Mouse (Mus musculus) brown adipose tissue, adult 24 weeks (tissue): ENCODE data around the gene Spsb4. TPM values are rescaled to one million over a fixed set of nuclear protein-coding genes. Genes with fewer than 3 reads are reported as not detected.

Source experiments
- H3K27ac ChIP-seq: fragments of 200-500 bp; replicated peaks from 2 replicates; pipeline ENCODE4 v1.5.1; 2012; ENCODE audit warnings: low read depth, mild to moderate bottlenecking, low read length
- H3K4me1 ChIP-seq: fragments of 200-500 bp; 2 replicates; pipeline ENCODE4 v1.6.1; 2012; ENCODE audit warnings: low read length, mixed read lengths; ENCODE audit not compliant: control insufficient read depth, insufficient read depth, insufficient read length
- H3K4me3 ChIP-seq: fragments of 200-500 bp; 2 replicates; pipeline ENCODE4 v1.5.1; 2012; ENCODE audit warnings: low read depth, mild to moderate bottlenecking, low read length, moderate library complexity; ENCODE audit not compliant: insufficient read depth
- polyA plus RNA-seq: library from polyadenylated mRNA; stranded (reverse); fragments of >200 nt; gene quantifications from 2 replicates; pipeline ENCODE4 v1.2.4, GENCODE M21; 2012; ENCODE audit not compliant: missing spikeins, insufficient read depth, insufficient read length

Spsb4 gene
- polyA plus RNA-seq, 1 experiment: not detected

GRCm38 (mm10) chr9:96978147-96978782 is 40.4 kb downstream of the Spsb4 start:
- Histone ChIP-seq H3K4me3 (no peak overlapping the region), H3K27ac (no peak overlapping the region), H3K4me1 (no peaks in the 10 kb centered on the region)

GRCm38 (mm10) chr9:96977287-96978145 is 41.1 kb downstream of the Spsb4 start:
- Histone ChIP-seq H3K27ac (no peak overlapping the region), H3K4me1 (no peaks in the 10 kb centered on the region), H3K4me3 (no peak overlapping the region)

GRCm38 (mm10) chr9:96973091-96973490 is 45.6 kb downstream of the Spsb4 start:
- Histone ChIP-seq H3K4me3 (no peak overlapping the region), H3K27ac (no peak overlapping the region), H3K4me1 (no peaks in the 10 kb centered on the region)

- Histone ChIP-seq H3K27ac (no peak overlapping the region), H3K4me1 (no peaks in the 10 kb centered on the region), H3K4me3 (no peak overlapping the region)
Measured at GRCm38 (mm10) chr9:96971625-96972404, 46.8 kb downstream of the Spsb4 start.

GRCm38 (mm10) chr9:96967516-96967915 is 51.1 kb downstream of the Spsb4 start:
- Histone ChIP-seq H3K27ac (no peak overlapping the region), H3K4me1 (no peaks in the 10 kb centered on the region), H3K4me3 (no peak overlapping the region)

- Histone ChIP-seq H3K27ac (no peak overlapping the region), H3K4me1 (no peaks in the 10 kb centered on the region)
Measured at GRCm38 (mm10) chr9:96966465-96966864, 52.2 kb downstream of the Spsb4 start.

GRCm38 (mm10) chr9:96963443-96964215 is 55.0 kb downstream of the Spsb4 start:
- Histone ChIP-seq H3K4me3 (no peak overlapping the region), H3K27ac (no peak overlapping the region), H3K4me1 (no peaks in the 10 kb centered on the region)

More at GRCm38 (mm10) chr9:96966465-96966864, 52.2 kb downstream of the Spsb4 start:
- no peak overlapping the region for H3K4me3 ChIP-seq

- Histone ChIP-seq H3K4me1 (no peaks in the 10 kb centered on the region), H3K4me3 (no peak overlapping the region), H3K27ac (no peak overlapping the region)
Measured at GRCm38 (mm10) chr9:96962714-96963113, 55.9 kb downstream of the Spsb4 start.

- H3K27ac ChIP-seq: no peak overlapping the region
- no peak overlapping the region for H3K4me3 ChIP-seq
- H3K4me1 ChIP-seq: no peaks in the 10 kb centered on the region
Measured at GRCm38 (mm10) chr9:96961986-96962701, 56.5 kb downstream of the Spsb4 start.

GRCm38 (mm10) chr9:96961006-96961405 is 57.6 kb downstream of the Spsb4 start:
- no peak overlapping the region for H3K27ac ChIP-seq
- no peak overlapping the region for H3K4me3 ChIP-seq
- no peaks in the 10 kb centered on the region for H3K4me1 ChIP-seq

- H3K4me3 ChIP-seq: no peak overlapping the region
- no peak overlapping the region for H3K27ac ChIP-seq
- H3K4me1 ChIP-seq: no peaks in the 10 kb centered on the region
Measured at GRCm38 (mm10) chr9:96960241-96960640, 58.4 kb downstream of the Spsb4 start.

- no peak overlapping the region for H3K4me3 ChIP-seq
- H3K4me1 ChIP-seq: no peaks in the 10 kb centered on the region
- no peak overlapping the region for H3K27ac ChIP-seq
Measured at GRCm38 (mm10) chr9:96959469-96959868, 59.2 kb downstream of the Spsb4 start.

GRCm38 (mm10) chr9:96958009-96958615 is 60.5 kb downstream of the Spsb4 start:
- no peaks in the 10 kb centered on the region for H3K4me1 ChIP-seq

More at GRCm38 (mm10) chr9:96958009-96958615, 60.5 kb downstream of the Spsb4 start:
- no peak overlapping the region for H3K27ac ChIP-seq
- no peak overlapping the region for H3K4me3 ChIP-seq
